Mouse (Mus musculus) cerebellum, adult 2 months (tissue): ENCODE results near the gene Gm12184. TPM values are rescaled to one million over a fixed set of nuclear protein-coding genes. Genes with fewer than 3 reads are reported as not detected.

Experiments
- DNase-seq, 2 experiments: peaks; one replicate each; pipeline ENCODE4 v3.0.0; 2021
- H3K27ac ChIP-seq: fragments of 200-500 bp; 2 replicates; pipeline ENCODE4 v1.5.1; 2012; ENCODE audit warnings: low read length, control low read depth, inconsistent platforms; ENCODE audit not compliant: insufficient read depth
- H3K27me3 ChIP-seq: fragments of 200-500 bp; 2 replicates; pipeline ENCODE4 v1.6.1; 2012; ENCODE audit warnings: inconsistent platforms, mild to moderate bottlenecking, low read length, moderate library complexity; ENCODE audit not compliant: control insufficient read depth, insufficient read depth
- H3K4me1 ChIP-seq: fragments of 200-500 bp; 2 replicates; pipeline ENCODE4 v1.6.1; 2011; ENCODE audit warnings: low read length; ENCODE audit not compliant: control insufficient read depth, insufficient read depth
- H3K4me3 ChIP-seq: fragments of 200-500 bp; replicated peaks from 2 replicates; pipeline ENCODE3; 2011; ENCODE audit warnings: mild to moderate bottlenecking, low read depth, low read length, control low read depth; ENCODE audit not compliant: insufficient read depth
- CTCF ChIP-seq: fragments of 200-500 bp; IDR thresholded peaks from 2 replicates; pipeline ENCODE4 v1.5.1; 2011; ENCODE audit warnings: low read depth, mild to moderate bottlenecking, control low read depth, low read length, moderate library complexity, borderline replicate concordance; ENCODE audit not compliant: insufficient read depth
- POLR2A ChIP-seq: fragments of 200-500 bp; IDR thresholded peaks from 2 replicates; pipeline ENCODE4 v1.6.1; 2011; ENCODE audit warnings: low read length, control low read depth, borderline replicate concordance; ENCODE audit not compliant: insufficient read depth
- WGBS: fragments of 180-500 bp; shearing (Covaris S2); methylation state at CpG from one replicate; pipeline ENCODE4 v1.1.7; 2018; 5-methylcytosine and 5-hydroxymethylcytosine counted together
- polyA plus RNA-seq: library from polyadenylated mRNA; depleted of rRNA; stranded (reverse); fragments of >200 nt; gene quantifications from 2 replicates; pipeline ENCODE4 v1.2.3, GENCODE M21; 2012

The Gm12184 gene
- polyA plus RNA-seq, 1 experiment = 30.1 TPM

GRCm38 (mm10) chr11:48789973-48790823 is 36.3 kb downstream of the Gm12184 start:
- Histone ChIP-seq H3K27ac (no peak overlapping the region), H3K27me3 (no peaks in the 10 kb centered on the region), H3K4me3 (peak overlapping the region; percentile 41), H3K4me1 (no peaks in the 10 kb centered on the region)
- DNase-seq = peak; percentile 80 to 85
- no peak for TF ChIP-seq POLR2A
- peak; percentile 85 for TF ChIP-seq CTCF
- WGBS = 14% methylated on average over 20 of the region's 20 CpGs

GRCm38 (mm10) chr11:48789215-48789614 is 37.2 kb downstream of the Gm12184 start:
- Histone ChIP-seq H3K27me3 (no peaks in the 10 kb centered on the region), H3K4me1 (no peaks in the 10 kb centered on the region), H3K4me3 (no peak overlapping the region), H3K27ac (no peak overlapping the region)
- TF ChIP-seq CTCF (no peak), POLR2A (no peak)
- no peak for DNase-seq
- 84% methylated on average over 5 of the region's 5 CpGs for WGBS

- Histone ChIP-seq H3K27me3 (no peaks in the 10 kb centered on the region), H3K4me1 (no peaks in the 10 kb centered on the region), H3K27ac (0 out of 2 replicates have a peak overlapping the region, but pooled peaks have one; percentile 45), H3K4me3 (peak overlapping the region; percentile 97)
- 4% methylated on average over 16 of the region's 16 CpGs for WGBS
- TF ChIP-seq CTCF (peak; percentile 66; the same call in 1 of the 2 replicates), POLR2A (no peak)
- DNase-seq = peak; percentile 81 to 85
Measured at GRCm38 (mm10) chr11:48788311-48789089, 38.0 kb downstream of the Gm12184 start.

GRCm38 (mm10) chr11:48787455-48788211 is 38.8 kb downstream of the Gm12184 start:
- Histone ChIP-seq H3K27ac (no peak overlapping the region), H3K4me3 (peak overlapping the region; percentile 97), H3K4me1 (no peaks in the 10 kb centered on the region), H3K27me3 (no peaks in the 10 kb centered on the region)
- TF ChIP-seq CTCF (no peak), POLR2A (no peak)
- no peak for DNase-seq
- 47% methylated on average over 10 of the region's 10 CpGs for WGBS

- Histone ChIP-seq H3K27me3 (no peaks in the 10 kb centered on the region), H3K4me3 (no peak overlapping the region), H3K27ac (no peak overlapping the region), H3K4me1 (no peaks in the 10 kb centered on the region)
- no peak for DNase-seq
- TF ChIP-seq CTCF (no peak), POLR2A (no peak)
- WGBS = 89% methylated on average over 4 of the region's 4 CpGs
Measured at GRCm38 (mm10) chr11:48782243-48782642, 44.2 kb downstream of the Gm12184 start.

GRCm38 (mm10) chr11:48779450-48779849 is 47.0 kb downstream of the Gm12184 start:
- Histone ChIP-seq H3K27me3 (no peaks in the 10 kb centered on the region), H3K4me1 (no peaks in the 10 kb centered on the region), H3K4me3 (no peak overlapping the region), H3K27ac (no peak overlapping the region)
- TF ChIP-seq POLR2A = no peak
- peak; percentile 37; the same call in 1 of the 2 replicates for TF ChIP-seq CTCF
- WGBS = 36% methylated on average over 7 of the region's 7 CpGs
- no peak for DNase-seq

- H3K4me1 ChIP-seq = no peaks in the 10 kb centered on the region
- H3K4me3 ChIP-seq = no peak overlapping the region
- no peak for DNase-seq
- TF ChIP-seq POLR2A (no peak), CTCF (no peak)
- no peaks in the 10 kb centered on the region for H3K27me3 ChIP-seq
- no peak overlapping the region for H3K27ac ChIP-seq
- WGBS = 88% methylated on average over 9 of the region's 9 CpGs
Measured at GRCm38 (mm10) chr11:48777303-48777702, 49.2 kb downstream of the Gm12184 start.
